Mouse (Mus musculus): ENCODE results near the gene Palm2.

The Palm2 gene

GRCm38 (mm10) chr4:57757997-57758396, 323.9 kb downstream of the Palm2 start:
- CTCF ChIA-PET: interaction anchor here (0.7 kb wide), 2 partner anchors 35 to 144 kb away, joined by 3 to 4 read pairs; no protein-coding TSS in a partner anchor

Data from spleen, embryonic (tissue).